Mouse (Mus musculus) liver, embryonic 11.5 days (tissue): ENCODE data around the gene Ccnjl. TPM values are rescaled to one million over a fixed set of nuclear protein-coding genes. Genes with fewer than 3 reads are reported as not detected.

Experiments
- ATAC-seq: fragments of 200-750 bp; cut with Nextera tagmentation; replicated peaks from 2 replicates; pipeline ENCODE4 v1.8.0; 2017; ENCODE audit warnings: moderate number of reproducible peaks, mild to moderate bottlenecking, moderate TSS enrichment, moderate library complexity; ENCODE audit not compliant: low FRiP score
- DNase-seq: peaks from one replicate; pipeline ENCODE4 v3.0.0-alpha.2; 2017; ENCODE audit warnings: low spot score
- H3K27ac ChIP-seq: fragments of 300-500 bp; sonication (generic); 2 replicates; pipeline ENCODE4 v1.5.1; 2014; ENCODE audit warnings: mild to moderate bottlenecking, low read depth, low read length, control low read depth
- H3K27me3 ChIP-seq: fragments of 300-500 bp; sonication (generic); replicated peaks from 2 replicates; pipeline ENCODE4 v1.6.1; 2014; ENCODE audit warnings: low read length, mixed read lengths; ENCODE audit not compliant: control insufficient read depth, insufficient read depth
- H3K36me3 ChIP-seq: fragments of 300-500 bp; sonication (generic); 2 replicates; pipeline ENCODE4 v1.6.1; 2014; ENCODE audit warnings: mild to moderate bottlenecking, low read length, moderate library complexity, mixed read lengths; ENCODE audit not compliant: control insufficient read depth, insufficient read depth
- H3K4me1 ChIP-seq: fragments of 300-500 bp; sonication (generic); replicated peaks from 2 replicates; pipeline ENCODE4 v1.6.1; 2014; ENCODE audit warnings: low read length, mixed read lengths; ENCODE audit not compliant: control insufficient read depth, insufficient read depth
- H3K4me2 ChIP-seq: fragments of 300-500 bp; sonication (generic); 2 replicates; pipeline ENCODE4 v1.6.1; 2014; ENCODE audit warnings: mild to moderate bottlenecking, control low read depth, moderate library complexity
- H3K4me3 ChIP-seq: fragments of 300-500 bp; sonication (generic); 2 replicates; pipeline ENCODE4 v1.5.1; 2014; ENCODE audit warnings: low read depth, low read length, control low read depth
- H3K9ac ChIP-seq: fragments of 300-500 bp; sonication (generic); 2 replicates; pipeline ENCODE4 v1.6.1; 2014; ENCODE audit warnings: low read depth, low read length, control low read depth
- H3K9me3 ChIP-seq: fragments of 300-500 bp; sonication (generic); 2 replicates; pipeline ENCODE4 v1.6.1; 2016; ENCODE audit warnings: low read length, inconsistent platforms, mixed read lengths; ENCODE audit not compliant: control insufficient read depth
- WGBS: fragments of 180-500 bp; shearing (Covaris S2); extraction: QIAGEN DNeasy Blood & Tissue Kit; methylation state at CpG from one replicate; pipeline ENCODE4 v1.1.7; 2014; 5-methylcytosine and 5-hydroxymethylcytosine counted together
- polyA plus RNA-seq: library from polyadenylated mRNA; unstranded; fragments of >200 nt; fragmentation: Nextera tagmentation; extraction: Ambion mirVana; gene quantifications from 2 replicates; pipeline ENCODE4 v1.2.1, GENCODE M21; 2014

The Ccnjl gene
- polyA plus RNA-seq, 1 experiment from 2014 or later: 11.8 TPM

GRCm38 (mm10) chr11:43612834-43613488 lies 84.4 kb downstream of the Ccnjl start:
- DNase-seq (peak; percentile 83), ATAC-seq (peak; percentile 66)
- no peaks in the 10 kb centered on the region for H3K9me3 ChIP-seq
- H3K27ac ChIP-seq: peak overlapping the region; percentile 32; the same call in 1 of the 2 replicates
- H3K4me3 ChIP-seq: no peak overlapping the region
- H3K27me3 ChIP-seq: no peaks in the 10 kb centered on the region
- no peaks in the 10 kb centered on the region for H3K36me3 ChIP-seq
- H3K4me1 ChIP-seq: peaks cover 2% of the 10 kb centered on the region; the same call in 1 of the 2 replicates
- WGBS: 30% methylated on average over 12 of the region's 12 CpGs
- H3K9ac ChIP-seq: no peak overlapping the region
- H3K4me2 ChIP-seq: no peak overlapping the region

GRCm38 (mm10) chr11:43617924-43618323 lies 89.3 kb downstream of the Ccnjl start:
- no peak for ATAC-seq
- no peak overlapping the region for H3K4me2 ChIP-seq
- DNase-seq: no peak

GRCm38 (mm10) chr11:43618403-43618802 lies 89.8 kb downstream of the Ccnjl start:
- Histone ChIP-seq H3K36me3 (no peaks in the 10 kb centered on the region), H3K27me3 (no peaks in the 10 kb centered on the region), H3K4me2 (no peak overlapping the region), H3K9ac (no peak overlapping the region), H3K4me1 (peaks cover 9% of the 10 kb centered on the region; the same call in 1 of the 2 replicates), H3K27ac (no peak overlapping the region), H3K9me3 (no peaks in the 10 kb centered on the region), H3K4me3 (no peak overlapping the region)
- DNase-seq (no peak), ATAC-seq (peak; percentile 18; the same call in 1 of the 2 replicates)
- 80% methylated on average over 7 of the region's 7 CpGs for WGBS

More at GRCm38 (mm10) chr11:43617924-43618323, 89.3 kb downstream of the Ccnjl start:
- Histone ChIP-seq H3K9ac (no peak overlapping the region), H3K9me3 (no peaks in the 10 kb centered on the region), H3K27me3 (no peaks in the 10 kb centered on the region), H3K27ac (no peak overlapping the region), H3K36me3 (no peaks in the 10 kb centered on the region), H3K4me3 (no peak overlapping the region), H3K4me1 (peaks cover 9% of the 10 kb centered on the region; the same call in 1 of the 2 replicates)
- 55% methylated on average over 5 of the region's 5 CpGs for WGBS

- DNase-seq (no peak), ATAC-seq (peak; percentile 40)
- no peak overlapping the region for H3K4me3 ChIP-seq
- H3K27ac ChIP-seq: no peak overlapping the region
- H3K4me2 ChIP-seq: no peak overlapping the region
- no peaks in the 10 kb centered on the region for H3K9me3 ChIP-seq
- WGBS: 72% methylated on average over 5 of the region's 5 CpGs
- peaks cover 19% of the 10 kb centered on the region for H3K4me1 ChIP-seq
- H3K27me3 ChIP-seq: no peaks in the 10 kb centered on the region
- H3K36me3 ChIP-seq: no peaks in the 10 kb centered on the region
- no peak overlapping the region for H3K9ac ChIP-seq
Measured at GRCm38 (mm10) chr11:43621769-43622168, 93.2 kb downstream of the Ccnjl start.

GRCm38 (mm10) chr11:43624341-43624740 lies 95.8 kb downstream of the Ccnjl start:
- Histone ChIP-seq H3K9ac (no peak overlapping the region), H3K36me3 (no peaks in the 10 kb centered on the region), H3K27me3 (no peaks in the 10 kb centered on the region), H3K9me3 (no peaks in the 10 kb centered on the region), H3K4me3 (no peak overlapping the region), H3K27ac (no peak overlapping the region), H3K4me2 (no peak overlapping the region), H3K4me1 (peaks cover 22% of the 10 kb centered on the region)
- no peak for ATAC-seq
- DNase-seq: no peak
- WGBS: 82% methylated on average over 1 of the region's 1 CpGs

GRCm38 (mm10) chr11:43626300-43626926 lies 97.8 kb downstream of the Ccnjl start:
- Histone ChIP-seq H3K4me3 (peak overlapping the region; percentile 15; the same call in 1 of the 2 replicates), H3K27ac (peak overlapping the region; percentile 48; the same call in 1 of the 2 replicates), H3K9ac (peak overlapping the region; percentile 26; the same call in 1 of the 2 replicates), H3K27me3 (no peaks in the 10 kb centered on the region), H3K9me3 (no peaks in the 10 kb centered on the region), H3K4me2 (peak overlapping the region; percentile 52), H3K36me3 (no peaks in the 10 kb centered on the region), H3K4me1 (peaks cover 17% of the 10 kb centered on the region)
- DNase-seq (no peak), ATAC-seq (peak; percentile 42)
- WGBS: 17% methylated on average over 12 of the region's 12 CpGs

- Histone ChIP-seq H3K27me3 (no peaks in the 10 kb centered on the region), H3K4me3 (no peak overlapping the region), H3K4me1 (peaks cover 16% of the 10 kb centered on the region), H3K27ac (0 out of 2 replicates have a peak overlapping the region, but pooled peaks have one; percentile 11), H3K9ac (peak overlapping the region; percentile 26; the same call in 1 of the 2 replicates), H3K9me3 (no peaks in the 10 kb centered on the region), H3K4me2 (peak overlapping the region; percentile 52), H3K36me3 (no peaks in the 10 kb centered on the region)
- WGBS: 35% methylated on average over 18 of the region's 18 CpGs
- no peak for ATAC-seq
- DNase-seq: no peak
Measured at GRCm38 (mm10) chr11:43626927-43627645, 98.5 kb downstream of the Ccnjl start.

- Histone ChIP-seq H3K9ac (no peak overlapping the region), H3K4me3 (no peak overlapping the region), H3K4me2 (no peak overlapping the region), H3K4me1 (peaks cover 25% of the 10 kb centered on the region), H3K27ac (no peak overlapping the region), H3K9me3 (no peaks in the 10 kb centered on the region), H3K27me3 (no peaks in the 10 kb centered on the region), H3K36me3 (no peaks in the 10 kb centered on the region)
- WGBS: 79% methylated on average over 9 of the region's 9 CpGs
- ATAC-seq: no peak
- DNase-seq: no peak
Measured at GRCm38 (mm10) chr11:43631645-43632044, 103.1 kb downstream of the Ccnjl start.
